Mouse (Mus musculus) mesoderm, embryonic 11.5 days (tissue): ENCODE measurements around the gene Sema4b.

Experiments
- DNase-seq: peaks from one replicate; pipeline ENCODE4 v3.0.0-alpha.2; 2012; ENCODE audit warnings: low read depth, low spot score

The Sema4b gene

GRCm38 (mm10) chr7:80264606-80265005 lies 78.0 kb downstream of the Sema4b start:
- DNase-seq, result no peak

GRCm38 (mm10) chr7:80267764-80268163 lies 81.1 kb downstream of the Sema4b start:
- DNase-seq, result no peak

GRCm38 (mm10) chr7:80268897-80269750 lies 82.5 kb downstream of the Sema4b start, which contains the start of gene Vps33b:
Gene Vps33b (plus strand): TSS chr7:80269649.
- peak; percentile 93 for DNase-seq

- DNase-seq, result peak; percentile 11
These were observed 83.2 kb downstream of the Sema4b start for GRCm38 (mm10) chr7:80269751-80270255.

GRCm38 (mm10) chr7:80273456-80273855 lies 86.8 kb downstream of the Sema4b start:
- no peak for DNase-seq
